Mouse (Mus musculus) embryonic facial prominence, embryonic 14.5 days (tissue): ENCODE data around the gene Larp1b. TPM values are rescaled to one million over a fixed set of nuclear protein-coding genes. Genes with fewer than 3 reads are reported as not detected.
A peak's percentile ranks its signal among the peaks of the same experiment; 100 is the strongest.
"Not testable (repeated sequence)": the region's sequence is repeated elsewhere in the genome, so short reads cannot be mapped to it uniquely, and the experiment has no call there.

Experiments
- ATAC-seq: fragments of 200-750 bp; cut with Nextera tagmentation; 2 replicates; pipeline ENCODE4 v1.8.0; 2017; ENCODE audit warnings: low read depth, moderate number of reproducible peaks, moderate TSS enrichment
- DNase-seq: peaks from one replicate; pipeline ENCODE4 v3.0.0-alpha.2; 2015; ENCODE audit warnings: low spot score
- H3K27ac ChIP-seq: fragments of 300-500 bp; sonication (generic); replicated peaks from 2 replicates; pipeline ENCODE4 v1.5.1; 2014; ENCODE audit warnings: low read depth, mild to moderate bottlenecking, low read length, moderate library complexity
- H3K27me3 ChIP-seq: fragments of 300-500 bp; sonication (generic); replicated peaks from 2 replicates; pipeline ENCODE4 v1.6.1; 2014; ENCODE audit warnings: low read length; ENCODE audit not compliant: control insufficient read depth, insufficient read depth
- H3K36me3 ChIP-seq: fragments of 300-500 bp; sonication (generic); 2 replicates; pipeline ENCODE4 v1.6.1; 2014; ENCODE audit warnings: low read length, mixed read lengths; ENCODE audit not compliant: control insufficient read depth, insufficient read depth
- H3K4me1 ChIP-seq: fragments of 300-500 bp; sonication (generic); 2 replicates; pipeline ENCODE4 v1.6.1; 2014; ENCODE audit warnings: antibody characterized with exemption, low read length; ENCODE audit not compliant: control insufficient read depth, insufficient read depth
- H3K4me2 ChIP-seq: fragments of 300-500 bp; sonication (generic); 2 replicates; pipeline ENCODE4 v1.6.1; 2014; ENCODE audit warnings: low read depth, mild to moderate bottlenecking, low read length, moderate library complexity, mixed read lengths
- H3K4me3 ChIP-seq: fragments of 300-500 bp; sonication (generic); 2 replicates; pipeline ENCODE4 v1.5.1; 2014; ENCODE audit warnings: low read depth, mild to moderate bottlenecking, low read length
- H3K9ac ChIP-seq: fragments of 300-500 bp; sonication (generic); 2 replicates; pipeline ENCODE4 v1.6.1; 2014; ENCODE audit warnings: low read depth, mild to moderate bottlenecking, low read length, moderate library complexity, mixed read lengths
- H3K9me3 ChIP-seq: fragments of 300-500 bp; sonication (generic); 2 replicates; pipeline ENCODE4 v1.6.1; 2016; ENCODE audit warnings: low read length; ENCODE audit not compliant: control insufficient read depth
- WGBS: fragments of 180-500 bp; shearing (Covaris S2); extraction: QIAGEN DNeasy Blood & Tissue Kit; methylation state at CpG from one replicate; pipeline ENCODE4 v1.1.7; 2014; 5-methylcytosine and 5-hydroxymethylcytosine counted together
- polyA plus RNA-seq: library from polyadenylated mRNA; unstranded; fragments of >200 nt; fragmentation: Nextera tagmentation; extraction: Ambion mirVana; gene quantifications from 2 replicates; pipeline ENCODE4 v1.2.1, GENCODE M21; 2014

The Larp1b gene
- polyA plus RNA-seq, result 3.1 and 5.9 TPM in 2 replicates

GRCm38 (mm10) chr3:40949170-40949902 lies at the start of gene Larp1b:
Gene Larp1b, plus strand, starts transcription at chr3:40949828.
- peaks cover 18% of the 10 kb centered on the region for H3K27me3 ChIP-seq
- no peaks in the 10 kb centered on the region for H3K36me3 ChIP-seq
- peak within 1 kb of the TSS; percentile 75 for H3K4me3 ChIP-seq
- WGBS, result 2% methylated on average over 47 of the region's 66 CpGs
- H3K9ac ChIP-seq, result peak within 1 kb of the TSS; percentile 73
- peak within 1 kb of the TSS; percentile 44; the same call in 1 of the 2 replicates for H3K27ac ChIP-seq
- peak; percentile 97 for DNase-seq
- 0 out of 2 replicates have a peak, but pooled peaks cover 2% of the 10 kb centered on the region for H3K4me1 ChIP-seq
- ATAC-seq, result peak; percentile 96
- peak within 1 kb of the TSS; percentile 99 for H3K4me2 ChIP-seq
- H3K9me3 ChIP-seq, result no peaks in the 10 kb centered on the region

GRCm38 (mm10) chr3:40902443-40902842 lies 47.2 kb upstream of the Larp1b start, which contains the start of gene 1700034I23Rik:
Gene 1700034I23Rik, minus strand, starts transcription at chr3:40902543.
- H3K9me3 ChIP-seq, H3K27me3 ChIP-seq, H3K9ac ChIP-seq, DNase-seq, H3K36me3 ChIP-seq, ATAC-seq, H3K4me2 ChIP-seq, H3K4me3 ChIP-seq, H3K27ac ChIP-seq, H3K4me1 ChIP-seq: not testable (repeated sequence)
- WGBS, result 98% methylated on average over 5 of the region's 10 CpGs

GRCm38 (mm10) chr3:40938189-40938588 lies 11.4 kb upstream of the Larp1b start:
- no peak for ATAC-seq
- 86% methylated on average over 5 of the region's 5 CpGs for WGBS
- DNase-seq, result no peak

GRCm38 (mm10) chr3:40938592-40938991 lies 11.0 kb upstream of the Larp1b start:
- no peak overlapping the region for H3K4me2 ChIP-seq
- 97% methylated on average over 4 of the region's 4 CpGs for WGBS
- H3K9ac ChIP-seq, result no peak overlapping the region
- H3K27ac ChIP-seq, result no peak overlapping the region
- no peaks in the 10 kb centered on the region for H3K9me3 ChIP-seq
- DNase-seq (no peak), ATAC-seq (no peak)
- no peaks in the 10 kb centered on the region for H3K27me3 ChIP-seq
- H3K4me3 ChIP-seq, result no peak overlapping the region
- H3K36me3 ChIP-seq, result peaks cover 13% of the 10 kb centered on the region
- H3K4me1 ChIP-seq, result no peaks in the 10 kb centered on the region

More at GRCm38 (mm10) chr3:40938189-40938588, 11.4 kb upstream of the Larp1b start:
- H3K4me1 ChIP-seq, result no peaks in the 10 kb centered on the region
- no peak overlapping the region for H3K9ac ChIP-seq
- H3K9me3 ChIP-seq, result no peaks in the 10 kb centered on the region
- peaks cover 16% of the 10 kb centered on the region for H3K36me3 ChIP-seq
- no peaks in the 10 kb centered on the region for H3K27me3 ChIP-seq
- H3K27ac ChIP-seq, result no peak overlapping the region
- H3K4me3 ChIP-seq, result no peak overlapping the region
- no peak overlapping the region for H3K4me2 ChIP-seq

GRCm38 (mm10) chr3:40939019-40939418 lies 10.6 kb upstream of the Larp1b start:
- H3K4me1 ChIP-seq, result no peaks in the 10 kb centered on the region
- H3K9me3 ChIP-seq, result no peaks in the 10 kb centered on the region
- no peaks in the 10 kb centered on the region for H3K27me3 ChIP-seq
- no peak overlapping the region for H3K27ac ChIP-seq
- ATAC-seq (no peak), DNase-seq (no peak)
- no peak overlapping the region for H3K4me2 ChIP-seq
- H3K36me3 ChIP-seq, result peaks cover 8% of the 10 kb centered on the region
- H3K4me3 ChIP-seq, result no peak overlapping the region
- no peak overlapping the region for H3K9ac ChIP-seq

GRCm38 (mm10) chr3:40949903-40950600 lies 424 bp downstream of the Larp1b start:
- 0% methylated on average over 13 of the region's 118 CpGs for WGBS
- H3K27ac ChIP-seq, result peak overlapping the region; percentile 44; the same call in 1 of the 2 replicates
- H3K9ac ChIP-seq, result peak overlapping the region; percentile 73
- peaks cover 18% of the 10 kb centered on the region for H3K27me3 ChIP-seq
- H3K4me3 ChIP-seq, result peak overlapping the region; percentile 75
- 0 out of 2 replicates have a peak, but pooled peaks cover 2% of the 10 kb centered on the region for H3K4me1 ChIP-seq
- H3K36me3 ChIP-seq, result no peaks in the 10 kb centered on the region
- H3K9me3 ChIP-seq, result no peaks in the 10 kb centered on the region
- peak overlapping the region; percentile 99 for H3K4me2 ChIP-seq
- ATAC-seq, result peak; percentile 38
- DNase-seq, result peak; percentile 22

- Histone ChIP-seq H3K9ac (peak overlapping the region; percentile 73), H3K36me3 (no peaks in the 10 kb centered on the region), H3K4me2 (peak overlapping the region; percentile 99), H3K4me3 (peak overlapping the region; percentile 75), H3K27me3 (peaks cover 18% of the 10 kb centered on the region), H3K9me3 (no peaks in the 10 kb centered on the region), H3K27ac (no peak overlapping the region), H3K4me1 (0 out of 2 replicates have a peak, but pooled peaks cover 2% of the 10 kb centered on the region)
- WGBS, result under 1% methylated on average over 39 of the region's 43 CpGs
- DNase-seq (peak; percentile 19), ATAC-seq (no peak)
Measured at GRCm38 (mm10) chr3:40950601-40951201, 1.1 kb downstream of the Larp1b start.

- WGBS, result 10% methylated on average over 7 of the region's 7 CpGs
- no peak for ATAC-seq
- peak; percentile 21 for DNase-seq
- H3K9me3 ChIP-seq, result no peaks in the 10 kb centered on the region
- peak overlapping the region; percentile 75 for H3K4me3 ChIP-seq
- 0 out of 2 replicates have a peak, but pooled peaks cover 2% of the 10 kb centered on the region for H3K4me1 ChIP-seq
- no peaks in the 10 kb centered on the region for H3K36me3 ChIP-seq
- H3K27me3 ChIP-seq, result peaks cover 18% of the 10 kb centered on the region
- H3K4me2 ChIP-seq, result peak overlapping the region; percentile 99
- peak overlapping the region; percentile 73; the same call in 1 of the 2 replicates for H3K9ac ChIP-seq
- no peak overlapping the region for H3K27ac ChIP-seq
Measured at GRCm38 (mm10) chr3:40951365-40951764, 1.7 kb downstream of the Larp1b start.
